Mouse (Mus musculus): ENCODE results near the gene Lmo3. TPM values are rescaled to one million over a fixed set of nuclear protein-coding genes. Genes with fewer than 3 reads are reported as not detected.

Gene Lmo3
- polyA plus RNA-seq, 1 experiment: not detected

DNA sequence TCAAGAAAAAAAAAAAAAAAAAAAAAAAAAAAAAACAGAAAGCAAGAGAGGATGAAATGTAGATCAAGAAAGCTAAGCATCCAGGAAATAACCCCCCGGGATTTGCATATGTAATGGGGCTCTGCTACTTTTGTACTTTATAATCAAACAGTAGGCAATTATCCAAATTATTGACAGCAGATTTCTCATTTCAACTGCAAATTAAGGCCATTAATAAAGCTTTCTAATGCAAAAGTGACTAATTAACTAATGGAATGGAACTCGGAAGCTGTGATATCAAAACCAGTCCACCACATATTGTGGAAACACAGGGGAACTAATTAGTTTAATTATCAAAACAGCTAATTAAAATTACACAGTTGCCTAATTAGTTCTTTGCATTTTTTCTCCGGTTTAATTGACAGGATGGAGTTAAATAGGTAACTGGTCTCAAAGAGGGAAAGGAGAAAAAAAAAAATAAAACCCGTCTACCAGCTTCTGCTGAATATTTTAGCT is 785 bp upstream of the Lmo3 start:
- DNase-seq: no peak
- H3K36me3 ChIP-seq (ENCODE audit: control insufficient read depth, insufficient read depth, low read length): no peaks in the 10 kb centered on the region
- no peaks in the 10 kb centered on the region for H3K27me3 ChIP-seq (ENCODE audit: control insufficient read depth, insufficient read depth, low read length)
- H3K27ac ChIP-seq (ENCODE audit: control insufficient read depth, insufficient read depth, low read length): no peak overlapping the region
- no peak overlapping the region for H3K4me3 ChIP-seq (ENCODE audit: control insufficient read depth, insufficient read depth, low read length)
- TF ChIP-seq CTCF (IDR thresholded peaks at IDR 0.05; ENCODE audit: borderline replicate concordance, control insufficient read depth, extremely low read depth, insufficient read depth, low read length, poor library complexity) (no peak), POLR2A (IDR thresholded peaks at IDR 0.05; ENCODE audit: control insufficient read depth, extremely low read depth, insufficient read depth, low read length, poor library complexity) (no peak)
- WGBS: 80% methylated on average over 4 of the region's 4 CpGs
- no peaks in the 10 kb centered on the region for H3K4me1 ChIP-seq (replicated peaks; ENCODE audit: control insufficient read depth, insufficient read depth, low read length)

DNA sequence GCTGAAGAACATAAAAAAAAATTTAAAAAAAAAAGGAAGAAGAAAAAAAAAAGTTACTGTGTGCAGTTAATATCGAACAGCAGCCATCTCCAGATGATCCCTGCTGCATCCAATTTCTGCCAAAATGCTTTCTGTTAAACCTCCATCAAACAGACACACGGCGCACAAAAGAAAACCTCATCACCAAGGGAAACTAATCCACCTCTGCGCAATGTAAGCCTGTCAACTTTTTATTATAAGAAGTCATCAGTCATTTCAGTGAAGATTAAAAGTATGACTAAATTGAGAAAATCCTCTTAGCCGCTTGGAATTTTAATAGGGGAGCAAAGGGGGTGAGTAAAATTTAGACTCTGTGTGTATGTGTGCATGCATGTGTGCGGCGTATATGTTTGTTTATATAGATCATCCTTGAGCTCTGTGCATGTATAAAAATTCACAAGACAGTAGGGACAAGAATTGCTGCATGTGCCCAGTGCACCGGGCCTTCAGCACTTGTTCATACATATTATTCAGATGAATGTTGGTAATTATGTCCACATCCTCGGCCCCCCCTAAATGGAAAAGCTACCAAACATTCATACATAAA is 1.2 kb downstream of the Lmo3 start:
- 90% methylated on average over 9 of the region's 9 CpGs for WGBS
- Histone ChIP-seq H3K27me3 (ENCODE audit: control insufficient read depth, insufficient read depth, low read length) (no peaks in the 10 kb centered on the region), H3K4me1 (replicated peaks; ENCODE audit: control insufficient read depth, insufficient read depth, low read length) (no peaks in the 10 kb centered on the region), H3K27ac (ENCODE audit: control insufficient read depth, insufficient read depth, low read length) (no peak overlapping the region), H3K4me3 (ENCODE audit: control insufficient read depth, insufficient read depth, low read length) (no peak overlapping the region), H3K36me3 (ENCODE audit: control insufficient read depth, insufficient read depth, low read length) (no peaks in the 10 kb centered on the region)
- DNase-seq: no peak
- TF ChIP-seq CTCF (IDR thresholded peaks at IDR 0.05; ENCODE audit: borderline replicate concordance, control insufficient read depth, extremely low read depth, insufficient read depth, low read length, poor library complexity) (no peak), POLR2A (IDR thresholded peaks at IDR 0.05; ENCODE audit: control insufficient read depth, extremely low read depth, insufficient read depth, low read length, poor library complexity) (no peak)

DNA sequence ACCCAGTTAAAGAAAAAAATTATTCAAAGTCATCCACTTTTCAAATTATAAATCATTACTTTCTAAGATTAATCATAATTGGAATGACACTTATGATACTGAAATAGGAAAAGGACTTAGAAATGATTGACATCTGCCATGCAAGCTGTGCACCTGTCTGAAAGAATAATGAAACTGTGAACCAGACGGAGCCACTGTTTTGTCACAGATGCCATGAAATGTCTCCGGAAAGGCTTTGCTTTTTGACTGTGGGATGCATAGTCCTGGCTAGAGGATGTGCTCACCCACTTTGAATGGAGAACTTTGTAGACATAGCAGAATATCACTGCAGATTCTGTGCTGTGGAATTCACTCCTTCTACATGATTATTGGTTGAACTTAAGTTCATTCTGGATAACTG is 18.4 kb downstream of the Lmo3 start:
- no peak overlapping the region for H3K27ac ChIP-seq (ENCODE audit: control insufficient read depth, insufficient read depth, low read length)
- TF ChIP-seq CTCF (IDR thresholded peaks at IDR 0.05; ENCODE audit: borderline replicate concordance, control insufficient read depth, extremely low read depth, insufficient read depth, low read length, poor library complexity) (no peak), POLR2A (IDR thresholded peaks at IDR 0.05; ENCODE audit: control insufficient read depth, extremely low read depth, insufficient read depth, low read length, poor library complexity) (no peak)
- no peaks in the 10 kb centered on the region for H3K36me3 ChIP-seq (ENCODE audit: control insufficient read depth, insufficient read depth, low read length)
- 90% methylated on average over 2 of the region's 2 CpGs for WGBS
- H3K4me3 ChIP-seq (ENCODE audit: control insufficient read depth, insufficient read depth, low read length): no peak overlapping the region
- DNase-seq: no peak
- no peaks in the 10 kb centered on the region for H3K4me1 ChIP-seq (replicated peaks; ENCODE audit: control insufficient read depth, insufficient read depth, low read length)
- H3K27me3 ChIP-seq (ENCODE audit: control insufficient read depth, insufficient read depth, low read length): no peaks in the 10 kb centered on the region

DNA sequence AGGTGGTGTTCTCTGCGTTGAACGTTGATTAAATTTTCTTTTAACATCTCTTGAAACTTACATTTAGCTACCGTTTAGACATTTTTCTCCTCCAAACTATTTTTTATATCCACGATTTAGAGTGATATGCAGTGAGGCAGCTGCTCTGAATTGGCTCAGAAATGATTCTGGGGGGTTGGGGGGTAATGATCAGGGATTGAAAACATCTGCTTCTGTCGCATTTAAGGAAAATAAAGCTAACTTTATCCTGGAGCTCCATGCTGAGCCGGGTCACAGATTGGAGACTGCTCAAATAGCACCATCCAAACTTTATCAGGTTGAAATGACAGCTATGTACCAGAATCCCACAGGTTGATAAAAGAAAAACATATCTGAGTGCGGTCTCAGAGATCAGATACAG is 29.6 kb downstream of the Lmo3 start:
- WGBS: 81% methylated on average over 7 of the region's 7 CpGs
- H3K27ac ChIP-seq (ENCODE audit: control insufficient read depth, insufficient read depth, low read length): no peak overlapping the region
- H3K27me3 ChIP-seq (ENCODE audit: control insufficient read depth, insufficient read depth, low read length): no peaks in the 10 kb centered on the region
- no peak overlapping the region for H3K4me3 ChIP-seq (ENCODE audit: control insufficient read depth, insufficient read depth, low read length)
- TF ChIP-seq CTCF (IDR thresholded peaks at IDR 0.05; ENCODE audit: borderline replicate concordance, control insufficient read depth, extremely low read depth, insufficient read depth, low read length, poor library complexity): no peak
- H3K4me1 ChIP-seq (replicated peaks; ENCODE audit: control insufficient read depth, insufficient read depth, low read length): no peaks in the 10 kb centered on the region
- no peaks in the 10 kb centered on the region for H3K36me3 ChIP-seq (ENCODE audit: control insufficient read depth, insufficient read depth, low read length)
- no peak for DNase-seq

DNA sequence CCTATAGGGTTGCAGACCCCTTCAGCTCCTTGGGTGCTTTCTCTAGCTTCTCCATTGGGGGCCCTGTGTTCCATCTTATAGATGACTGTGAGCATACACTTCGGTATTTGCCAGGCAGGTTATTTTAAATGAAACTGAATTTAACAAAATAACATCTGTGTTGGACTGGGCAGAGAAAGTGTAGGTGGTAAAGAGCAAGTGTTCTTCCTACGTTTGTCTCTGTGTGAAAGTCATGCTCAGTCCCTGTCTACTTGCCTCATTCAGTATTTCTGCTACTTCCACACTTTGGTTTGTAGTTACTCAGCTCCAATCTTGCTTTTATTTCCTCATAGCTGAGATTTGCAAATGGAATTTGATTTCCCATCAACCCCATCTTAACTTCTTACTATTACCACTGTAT is 46.9 kb downstream of the Lmo3 start:
- Histone ChIP-seq H3K27me3 (ENCODE audit: control insufficient read depth, insufficient read depth, low read length) (no peaks in the 10 kb centered on the region), H3K36me3 (ENCODE audit: control insufficient read depth, insufficient read depth, low read length) (no peaks in the 10 kb centered on the region), H3K27ac (ENCODE audit: control insufficient read depth, insufficient read depth, low read length) (no peak overlapping the region), H3K4me1 (replicated peaks; ENCODE audit: control insufficient read depth, insufficient read depth, low read length) (no peaks in the 10 kb centered on the region), H3K4me3 (ENCODE audit: control insufficient read depth, insufficient read depth, low read length) (no peak overlapping the region)
- TF ChIP-seq CTCF (IDR thresholded peaks at IDR 0.05; ENCODE audit: borderline replicate concordance, control insufficient read depth, extremely low read depth, insufficient read depth, low read length, poor library complexity) (no peak), POLR2A (IDR thresholded peaks at IDR 0.05; ENCODE audit: control insufficient read depth, extremely low read depth, insufficient read depth, low read length, poor library complexity) (no peak)
- 70% methylated on average over 2 of the region's 2 CpGs for WGBS
- DNase-seq: no peak

DNA sequence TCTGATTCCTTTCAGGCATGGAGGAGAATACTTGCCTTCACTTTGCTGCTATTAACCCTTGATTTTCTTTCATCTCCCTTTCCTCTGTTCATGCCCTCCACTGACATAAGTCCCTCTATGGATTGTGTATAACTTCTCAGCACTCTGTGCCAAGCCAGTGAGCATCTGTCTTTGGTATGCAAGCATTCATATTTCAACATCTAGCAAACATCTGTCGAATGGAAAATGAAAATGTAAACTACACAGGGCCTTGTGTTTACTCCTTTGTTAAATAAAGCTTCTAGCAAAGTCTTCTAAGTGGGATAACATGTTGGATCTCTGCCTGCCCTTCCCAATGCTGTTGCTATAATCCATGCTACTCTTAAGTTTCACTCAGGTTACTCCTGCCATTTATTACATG is 75.1 kb downstream of the Lmo3 start:
- WGBS: 60% methylated on average over 1 of the region's 1 CpGs
- Histone ChIP-seq H3K4me1 (replicated peaks; ENCODE audit: control insufficient read depth, insufficient read depth, low read length) (no peaks in the 10 kb centered on the region), H3K4me3 (ENCODE audit: control insufficient read depth, insufficient read depth, low read length) (no peak overlapping the region), H3K36me3 (ENCODE audit: control insufficient read depth, insufficient read depth, low read length) (no peaks in the 10 kb centered on the region), H3K27me3 (ENCODE audit: control insufficient read depth, insufficient read depth, low read length) (no peaks in the 10 kb centered on the region), H3K27ac (ENCODE audit: control insufficient read depth, insufficient read depth, low read length) (no peak overlapping the region)
- DNase-seq: no peak
- TF ChIP-seq POLR2A (IDR thresholded peaks at IDR 0.05; ENCODE audit: control insufficient read depth, extremely low read depth, insufficient read depth, low read length, poor library complexity) (no peak), CTCF (IDR thresholded peaks at IDR 0.05; ENCODE audit: borderline replicate concordance, control insufficient read depth, extremely low read depth, insufficient read depth, low read length, poor library complexity) (no peak)

DNA sequence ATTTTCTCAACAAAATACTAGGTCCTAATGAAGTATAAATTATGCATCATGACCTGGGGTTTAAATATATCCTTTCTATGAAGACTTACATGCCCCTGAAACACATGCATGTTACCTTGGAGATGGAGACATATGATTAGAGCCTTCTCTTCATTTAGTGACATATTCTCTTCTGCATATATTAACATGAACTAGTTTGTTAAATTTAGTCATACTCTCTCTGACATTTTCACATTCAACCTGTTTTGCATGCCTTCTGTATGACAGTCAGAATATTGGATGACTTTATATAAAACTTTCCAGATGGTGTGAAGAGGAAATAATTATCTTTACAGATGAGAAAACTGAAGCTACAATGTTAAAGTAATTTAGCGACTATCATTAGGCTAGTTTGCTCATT is 77.8 kb downstream of the Lmo3 start:
- Histone ChIP-seq H3K4me1 (replicated peaks; ENCODE audit: control insufficient read depth, insufficient read depth, low read length) (no peaks in the 10 kb centered on the region), H3K27me3 (ENCODE audit: control insufficient read depth, insufficient read depth, low read length) (no peaks in the 10 kb centered on the region), H3K27ac (ENCODE audit: control insufficient read depth, insufficient read depth, low read length) (no peak overlapping the region), H3K4me3 (ENCODE audit: control insufficient read depth, insufficient read depth, low read length) (no peak overlapping the region), H3K36me3 (ENCODE audit: control insufficient read depth, insufficient read depth, low read length) (no peaks in the 10 kb centered on the region)
- DNase-seq: no peak
- WGBS: 88% methylated on average over 1 of the region's 1 CpGs
- TF ChIP-seq CTCF (IDR thresholded peaks at IDR 0.05; ENCODE audit: borderline replicate concordance, control insufficient read depth, extremely low read depth, insufficient read depth, low read length, poor library complexity): no peak

Data from thymus, adult 2 months (tissue).